Mouse (Mus musculus): Measurements from ENCODE around the gene Neu1.
"Not testable (repeated sequence)": the region's sequence is repeated elsewhere in the genome, so short reads cannot be mapped to it uniquely, and the experiment has no call there.

Gene Neu1

DNA sequence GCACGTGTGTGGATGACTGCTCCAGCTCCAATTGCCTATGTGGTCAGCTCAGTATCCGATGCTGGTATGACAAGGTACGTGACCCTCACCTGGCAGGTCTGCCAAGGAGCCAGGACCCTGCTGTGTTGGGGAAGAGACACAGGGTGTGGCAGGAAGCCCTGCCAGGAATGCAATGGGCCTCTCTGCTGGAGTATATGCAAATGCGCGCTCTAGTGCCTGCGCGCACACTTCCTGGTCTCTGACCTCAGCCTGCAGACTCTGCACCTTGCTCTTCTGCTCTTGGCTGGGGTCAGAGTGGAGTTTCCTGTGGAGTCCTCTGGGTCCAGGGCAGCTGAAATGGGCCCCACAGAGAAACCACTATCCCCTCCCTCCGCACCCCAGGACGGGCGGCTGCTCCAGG lies 20.1 kb upstream of the Neu1 start:
- DNase-seq = no peak

GRCm38 (mm10) chr17:34911945-34912351 lies 19.1 kb upstream of the Neu1 start:
- DNase-seq = peak; percentile 75 to 91

DNA sequence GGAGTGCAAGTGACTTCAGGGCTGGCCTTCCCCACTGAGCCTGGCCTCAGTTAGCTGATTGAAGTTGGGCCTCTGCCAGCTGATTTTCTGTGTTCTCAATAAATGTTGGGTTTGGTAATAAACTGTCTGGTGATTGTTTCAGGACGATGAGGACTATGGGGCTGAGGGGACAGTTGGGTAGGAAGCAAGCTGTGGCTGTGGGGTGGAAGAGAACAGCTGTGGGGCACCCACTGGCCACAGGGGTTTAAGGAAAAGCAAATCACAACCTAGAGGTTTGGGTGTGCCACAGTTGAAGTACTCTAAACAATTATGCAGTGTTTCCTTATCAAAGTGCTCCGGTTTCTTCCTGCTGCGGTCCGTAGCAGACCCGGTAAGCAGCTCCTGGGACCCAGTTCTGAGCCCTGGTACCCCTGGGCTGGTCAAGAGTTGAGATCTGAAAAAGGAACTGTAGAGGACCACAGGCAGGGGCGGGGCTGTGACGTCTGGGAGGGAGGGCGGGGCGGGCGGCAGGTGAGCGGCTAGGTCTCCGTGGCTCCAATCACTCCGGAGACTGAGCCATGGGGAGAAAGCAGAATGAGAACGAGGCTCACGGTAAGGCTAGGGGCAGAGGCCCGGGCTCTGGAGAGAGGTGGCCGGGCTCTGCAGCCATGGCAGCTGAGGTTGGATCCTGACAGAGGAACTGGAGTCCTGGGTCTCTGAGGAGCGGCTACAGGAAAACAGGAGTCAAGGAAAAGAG lies 17.0 kb upstream of the Neu1 start, which contains the start of gene Slc44a4:
Gene Slc44a4, plus strand, starts transcription at position 537 of the 736 bp plus-strand sequence.
- DNase-seq = no peak

DNA sequence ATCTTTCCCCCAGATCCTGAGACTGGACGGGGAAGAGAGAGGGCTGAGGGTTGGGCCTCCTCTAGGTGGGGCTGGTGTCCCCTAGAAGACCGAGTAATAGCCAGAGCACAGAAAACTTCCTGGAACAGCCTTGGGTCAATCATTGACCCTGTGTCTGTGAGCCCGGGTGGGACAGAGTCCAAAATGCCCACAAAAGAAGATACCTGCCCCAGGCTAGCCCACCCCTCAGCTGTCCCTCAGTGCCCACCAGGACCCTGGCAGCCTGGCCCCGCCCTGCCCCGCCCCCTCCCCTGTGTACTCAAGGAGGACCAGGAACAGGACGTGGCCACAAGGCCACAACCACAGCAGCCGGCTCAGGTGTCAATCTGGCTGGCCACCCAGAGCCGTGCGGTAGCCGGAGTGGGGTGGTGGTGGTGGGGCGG lies 15.6 kb upstream of the Neu1 start:
- no peak for DNase-seq

- DNase-seq = no peak
Measured at GRCm38 (mm10) chr17:34916316-34916715, 14.7 kb upstream of the Neu1 start.

DNA sequence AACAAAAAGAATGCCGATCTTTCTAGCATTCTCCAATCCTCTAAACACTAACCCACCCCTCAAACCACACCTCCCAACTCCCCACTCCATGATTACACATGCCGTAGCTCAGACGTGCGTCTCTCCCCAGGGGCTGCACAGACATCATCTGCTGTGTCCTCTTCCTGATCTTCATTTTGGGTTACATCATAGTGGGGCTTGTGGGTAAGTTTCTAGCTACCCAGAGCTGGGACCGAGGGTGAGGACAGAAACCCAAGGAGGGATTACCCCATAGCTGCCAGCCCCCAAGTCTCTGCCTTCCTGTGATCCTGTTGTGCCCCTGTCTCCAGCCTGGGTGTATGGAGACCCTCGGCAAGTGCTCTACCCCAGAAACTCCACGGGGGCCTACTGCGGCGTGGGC lies 13.9 kb upstream of the Neu1 start:
- DNase-seq = no peak

- no peak for DNase-seq
Measured at GRCm38 (mm10) chr17:34922939-34923338, 8.1 kb upstream of the Neu1 start.

DNA sequence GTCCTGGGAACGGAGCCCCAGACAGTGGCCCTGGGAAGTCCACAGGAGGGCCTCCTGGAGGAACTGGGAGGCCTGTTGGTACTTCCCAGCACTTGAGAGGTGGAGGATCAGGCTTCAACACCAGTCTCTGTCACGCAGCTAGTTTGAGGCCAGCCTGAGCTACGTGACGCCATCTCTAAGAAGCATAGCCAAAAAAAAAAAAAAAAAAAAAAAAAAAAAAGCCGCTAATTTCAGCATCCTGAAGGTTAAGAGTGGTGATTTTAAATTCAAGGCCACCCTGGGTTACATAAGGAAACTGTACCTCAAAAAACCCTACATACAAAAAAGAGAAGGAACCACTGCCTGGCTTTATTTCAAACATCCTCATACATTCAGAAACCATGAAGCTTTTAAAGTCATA lies 6.8 kb upstream of the Neu1 start:
- DNase-seq = no peak

DNA sequence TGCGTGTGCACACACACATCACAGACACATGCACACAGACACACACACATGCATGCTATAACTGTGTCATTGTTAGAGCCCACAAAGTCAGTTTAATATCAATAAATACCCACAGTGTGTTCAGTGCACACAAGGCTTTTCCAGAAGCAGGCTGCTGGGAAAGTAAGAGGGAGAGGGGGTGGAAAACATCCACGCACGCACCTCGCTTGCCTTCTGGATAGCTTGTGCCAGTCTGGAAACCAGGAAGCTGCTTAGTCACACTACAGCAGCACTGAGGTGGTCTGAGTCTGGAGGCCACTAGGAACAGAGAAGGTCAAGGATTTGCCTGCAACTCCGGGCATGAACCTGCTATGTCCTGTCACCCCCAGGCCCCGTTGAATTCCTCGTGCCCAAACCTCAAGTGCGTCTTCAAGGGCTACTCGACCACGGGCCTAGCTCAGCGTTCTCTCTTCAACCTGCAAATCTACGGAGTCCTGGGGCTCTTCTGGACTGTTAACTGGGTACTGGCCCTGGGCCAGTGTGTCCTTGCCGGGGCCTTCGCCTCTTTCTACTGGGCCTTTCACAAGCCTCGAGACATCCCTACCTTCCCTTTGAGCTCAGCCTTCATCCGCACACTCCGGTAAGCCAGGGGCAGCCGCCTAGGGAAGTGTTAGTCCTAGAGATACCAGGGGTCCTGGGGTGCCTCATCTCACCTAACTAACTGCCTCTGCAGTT lies 3.6 kb upstream of the Neu1 start:
- DNase-seq = no peak

DNA sequence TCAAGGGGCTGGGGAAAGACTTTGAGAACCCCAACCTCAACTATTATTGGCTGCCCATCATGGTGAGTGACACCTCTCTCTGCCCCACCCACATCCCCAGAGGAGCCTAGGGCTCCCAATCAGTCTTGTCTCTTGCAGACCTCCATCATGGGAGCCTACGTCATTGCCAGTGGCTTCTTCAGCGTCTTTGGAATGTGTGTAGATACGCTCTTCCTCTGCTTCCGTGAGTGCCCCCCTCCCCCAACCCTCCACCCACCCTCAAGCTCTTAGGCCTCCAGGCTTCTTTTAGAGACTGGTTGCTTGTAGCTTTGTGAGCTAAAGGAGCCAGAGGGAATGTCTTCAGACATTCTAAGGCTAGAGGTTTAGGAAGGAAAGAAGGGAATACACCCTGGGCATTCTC lies 2.2 kb upstream of the Neu1 start:
- DNase-seq = no peak

DNA sequence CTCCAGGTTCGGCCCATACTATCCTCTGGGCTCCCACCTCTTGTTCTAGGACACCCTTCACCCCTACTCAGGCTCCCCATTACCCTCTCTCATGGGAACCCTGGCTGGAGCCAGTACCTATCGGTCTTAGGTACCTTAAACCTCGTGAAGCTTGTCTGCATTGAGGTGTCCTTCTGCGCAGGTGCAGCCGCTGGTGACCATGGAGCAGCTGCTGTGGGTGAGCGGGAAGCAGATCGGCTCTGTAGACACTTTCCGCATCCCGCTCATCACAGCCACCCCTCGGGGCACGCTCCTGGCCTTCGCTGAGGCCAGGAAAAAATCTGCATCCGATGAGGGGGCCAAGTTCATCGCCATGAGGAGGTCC lies 664 bp downstream of the Neu1 start:
- DNase-seq = peak; percentile 58 to 59

DNA sequence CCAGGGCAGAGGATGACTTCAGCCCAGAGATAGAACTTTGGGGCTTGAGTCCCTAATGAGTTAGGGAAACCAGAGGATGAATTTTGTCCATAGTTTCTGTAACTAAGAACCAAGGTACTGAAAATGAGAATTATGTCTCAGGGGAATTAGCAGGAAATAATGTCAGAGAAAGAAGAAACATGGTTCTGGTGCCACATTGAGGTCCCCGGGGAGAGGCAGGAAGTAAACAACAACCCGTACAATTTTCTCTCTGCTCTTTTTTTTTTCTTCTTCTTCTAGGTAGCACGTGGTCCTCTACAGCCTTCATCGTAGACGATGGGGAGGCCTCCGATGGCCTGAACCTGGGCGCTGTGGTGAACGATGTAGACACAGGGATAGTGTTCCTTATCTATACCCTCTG lies 1.2 kb downstream of the Neu1 start:
- no peak for DNase-seq

DNA sequence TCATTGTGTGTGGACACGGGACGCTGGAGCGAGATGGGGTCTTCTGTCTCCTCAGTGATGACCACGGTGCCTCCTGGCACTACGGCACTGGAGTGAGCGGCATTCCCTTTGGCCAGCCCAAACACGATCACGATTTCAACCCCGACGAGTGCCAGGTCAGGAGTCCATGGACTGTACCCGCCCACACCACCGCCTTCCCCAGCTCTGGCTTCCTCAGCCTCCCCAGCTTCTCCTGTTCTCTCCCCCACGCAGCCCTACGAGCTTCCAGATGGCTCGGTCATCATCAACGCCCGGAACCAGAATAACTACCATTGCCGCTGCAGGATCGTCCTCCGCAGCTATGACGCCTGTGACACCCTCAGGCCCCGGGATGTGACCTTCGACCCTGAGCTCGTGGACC lies 3.0 kb downstream of the Neu1 start:
- DNase-seq = no peak

DNA sequence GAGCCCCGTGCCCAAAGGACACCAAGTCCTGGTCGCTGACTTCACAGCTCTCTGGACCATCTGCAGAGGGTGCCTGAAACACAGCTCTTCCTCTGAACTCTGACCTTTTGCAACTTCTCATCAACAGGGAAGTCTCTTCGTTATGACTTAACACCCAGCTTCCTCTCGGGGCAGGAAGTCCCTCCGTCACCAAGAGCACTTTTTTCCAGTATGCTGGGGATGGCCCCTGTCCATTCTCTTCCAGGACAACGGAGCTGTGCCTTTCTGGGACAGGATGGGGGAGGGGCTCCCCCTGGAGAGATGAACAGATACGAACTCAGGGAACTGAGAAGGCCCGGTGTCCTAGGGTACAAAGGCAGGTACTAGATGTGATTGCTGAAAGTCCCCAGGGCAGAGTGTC lies 3.8 kb downstream of the Neu1 start:
- no peak for DNase-seq

DNA sequence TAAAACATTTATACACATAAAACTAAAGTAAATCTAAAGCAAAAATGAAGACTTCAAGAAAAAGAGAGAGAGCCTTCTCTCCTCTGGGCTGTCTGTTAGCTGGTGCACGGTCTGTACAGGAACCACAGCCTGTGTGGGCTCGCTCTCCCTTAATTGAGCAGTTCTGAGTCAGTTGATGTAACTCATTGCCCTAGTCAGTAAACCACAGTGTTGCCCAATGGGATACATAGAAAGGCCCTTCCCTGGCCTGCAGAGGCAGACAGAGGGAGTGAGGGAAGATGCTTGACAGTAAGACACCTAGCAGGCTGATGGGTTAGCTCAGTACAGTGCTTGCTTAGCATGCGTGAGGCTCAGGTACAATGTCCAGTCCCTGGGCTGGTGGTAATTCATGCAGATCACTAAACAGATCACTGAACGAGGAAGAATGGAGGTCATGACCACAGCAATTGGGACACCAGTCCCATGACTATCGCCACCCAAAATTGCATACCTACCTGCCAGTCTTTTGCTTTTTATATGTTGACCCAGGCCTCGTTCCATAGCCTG lies 7.0 kb downstream of the Neu1 start:
- DNase-seq = no peak

GRCm38 (mm10) chr17:34941344-34942041 lies 10.4 kb downstream of the Neu1 start:
- no peak for DNase-seq

DNA sequence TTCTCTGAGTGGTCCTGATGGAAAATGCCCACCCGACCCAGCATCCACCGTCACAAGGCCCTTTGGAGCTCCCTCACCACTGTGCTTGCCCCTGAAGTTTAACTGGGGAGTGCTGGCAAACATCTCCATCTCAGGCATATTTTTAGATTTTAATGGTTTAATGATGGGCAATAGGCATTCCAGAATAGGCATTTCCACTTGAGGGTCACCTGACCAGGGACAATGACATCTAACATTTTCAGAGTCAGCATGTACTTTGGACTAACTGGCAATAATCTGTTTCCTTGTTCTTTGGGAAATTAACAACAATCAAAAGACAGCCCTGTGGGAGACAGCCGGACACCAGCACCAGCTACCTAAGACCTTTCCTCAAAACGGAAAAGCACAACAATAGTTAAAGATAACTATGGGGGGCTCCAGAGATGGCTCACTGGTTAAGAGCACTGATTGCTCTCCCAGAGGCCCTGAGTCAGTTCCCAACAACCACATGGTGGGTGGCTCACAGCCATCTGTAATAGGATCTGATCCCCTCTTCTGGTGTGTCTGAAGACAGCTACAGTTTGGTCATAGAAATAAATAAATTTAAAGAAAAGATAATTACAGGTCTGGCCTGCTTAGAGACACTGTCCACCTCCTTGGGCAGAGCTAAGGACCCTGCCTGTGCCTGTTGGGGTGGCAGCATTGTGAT lies 12.2 kb downstream of the Neu1 start:
- no peak for DNase-seq

GRCm38 (mm10) chr17:34944362-34944761 lies 13.3 kb downstream of the Neu1 start:
- no peak for DNase-seq

DNA sequence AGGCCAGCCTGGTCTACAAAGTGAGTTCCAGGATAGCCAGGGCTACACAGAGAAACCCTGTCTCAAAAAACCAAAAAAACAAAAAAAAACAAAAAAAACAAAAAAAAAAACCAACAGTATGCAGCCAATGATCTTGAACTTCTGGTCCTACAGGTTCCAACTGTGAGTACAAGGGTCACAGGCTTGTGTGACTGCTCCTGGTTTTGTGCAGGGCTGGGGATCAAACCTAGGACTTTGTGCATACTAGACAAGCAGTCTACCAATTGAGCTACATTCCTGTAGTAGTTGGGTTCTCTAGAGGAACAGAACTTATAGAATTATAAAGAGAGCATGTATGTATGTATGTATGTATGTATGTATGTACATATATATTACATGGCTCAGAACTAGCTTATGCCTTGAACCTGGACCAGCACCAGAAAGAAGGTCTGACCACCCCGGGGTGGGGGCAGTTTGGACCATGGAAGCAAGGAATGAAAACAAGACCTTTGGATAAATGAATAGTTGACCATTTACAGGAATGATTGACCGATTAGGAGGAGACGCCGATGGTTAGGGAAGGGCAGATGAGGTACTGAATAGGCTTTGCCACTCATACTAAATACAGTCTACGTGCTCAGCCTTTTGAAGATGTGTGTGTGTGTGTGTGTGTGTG lies 15.6 kb downstream of the Neu1 start:
- no peak for DNase-seq

DNA sequence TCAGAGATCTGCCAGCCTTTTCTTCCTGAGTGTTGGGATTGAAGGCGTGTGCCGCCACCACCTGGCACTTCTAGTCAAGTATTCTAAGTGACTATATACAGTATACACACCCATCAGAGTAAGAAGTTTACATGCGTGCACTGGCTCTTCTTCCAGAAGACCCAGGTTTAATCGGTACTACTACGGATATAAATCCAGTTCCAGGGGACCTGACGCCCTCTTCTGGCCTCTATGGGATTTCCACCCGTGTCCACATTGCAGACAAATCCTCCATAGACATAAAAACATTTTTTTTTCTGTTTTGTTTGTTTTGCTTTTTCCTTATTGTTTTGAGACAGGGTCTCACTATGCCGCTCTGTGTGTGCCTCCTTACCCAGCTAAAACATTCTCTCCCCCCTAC lies 16.6 kb downstream of the Neu1 start:
- DNase-seq = peak; percentile 33 to 45

- not testable (repeated sequence) for DNase-seq
Measured at GRCm38 (mm10) chr17:34948721-34949552, 17.9 kb downstream of the Neu1 start.
